Mouse (Mus musculus) ES-Bruce4 (cell line): ENCODE measurements around the gene Fads6. TPM values are rescaled to one million over a fixed set of nuclear protein-coding genes. Genes with fewer than 3 reads are reported as not detected.

Source experiments
- H3K27ac ChIP-seq: 2 replicates; pipeline ENCODE4 v1.5.1; 2012; ENCODE audit warnings: low read length, inconsistent platforms; ENCODE audit not compliant: insufficient read depth
- H3K27me3 ChIP-seq: 2 replicates; pipeline ENCODE4 v1.6.1; 2012; ENCODE audit warnings: mild to moderate bottlenecking, low read length, inconsistent platforms; ENCODE audit not compliant: control insufficient read depth, poor library complexity, insufficient read depth, severe bottlenecking
- H3K36me3 ChIP-seq: 2 replicates; pipeline ENCODE4 v1.6.1; 2012; ENCODE audit warnings: inconsistent platforms, mild to moderate bottlenecking, low read length, moderate library complexity; ENCODE audit not compliant: control insufficient read depth, poor library complexity, insufficient read depth, severe bottlenecking
- H3K4me1 ChIP-seq: one replicate; pipeline ENCODE4 v1.8.1; 2011; ENCODE audit warnings: low read length; ENCODE audit not compliant: control insufficient read depth, insufficient read depth
- H3K4me3 ChIP-seq: 2 replicates; pipeline ENCODE4 v1.5.1; 2011; ENCODE audit warnings: low read depth, mild to moderate bottlenecking, low read length
- H3K9ac ChIP-seq: 2 replicates; pipeline ENCODE4 v1.6.1; 2012; ENCODE audit warnings: low read depth, mild to moderate bottlenecking, inconsistent platforms; ENCODE audit not compliant: poor library complexity, severe bottlenecking
- H3K9me3 ChIP-seq: replicated peaks from 2 replicates; pipeline ENCODE4 v1.6.1; 2012; ENCODE audit warnings: mild to moderate bottlenecking, low read length, inconsistent platforms; ENCODE audit not compliant: control insufficient read depth, poor library complexity, insufficient read depth, severe bottlenecking
- CTCF ChIP-seq: IDR thresholded peaks from one replicate; pipeline ENCODE4 v1.8.1; 2011; ENCODE audit warnings: low read depth, low read length
- EP300 ChIP-seq: IDR thresholded peaks from 2 replicates; pipeline ENCODE4 v1.6.1; 2011; ENCODE audit warnings: low read depth, low read length; ENCODE audit not compliant: insufficient read depth
- POLR2A ChIP-seq: IDR thresholded peaks from one replicate; pipeline ENCODE4 v1.8.1; 2011; ENCODE audit warnings: low read length; ENCODE audit not compliant: insufficient read depth
- polyA plus RNA-seq: library from polyadenylated mRNA; stranded (reverse); fragments of >200 nt; gene quantifications from 2 replicates; pipeline ENCODE4 v1.2.4, GENCODE M21; 2011; ENCODE audit warnings: low read depth; ENCODE audit not compliant: missing spikeins, insufficient read depth, insufficient read length

Gene Fads6
- polyA plus RNA-seq, 1 experiment = 6.7 TPM

- Histone ChIP-seq H3K9me3 (no peaks in the 10 kb centered on the region), H3K27me3 (0 out of 2 replicates have a peak, but pooled peaks cover 3% of the 10 kb centered on the region), H3K27ac (no peak overlapping the region), H3K36me3 (no peaks in the 10 kb centered on the region), H3K4me3 (no peak overlapping the region), H3K4me1 (no peaks in the 10 kb centered on the region), H3K9ac (no peak overlapping the region)
- TF ChIP-seq EP300 = no peak
- TF ChIP-seq CTCF = no peak
- TF ChIP-seq POLR2A = no peak
Observed at GRCm38 (mm10) chr11:115337350-115337749, 39.9 kb upstream of the Fads6 start.

- no peak for TF ChIP-seq CTCF
- no peak for TF ChIP-seq EP300
- TF ChIP-seq POLR2A = no peak
- Histone ChIP-seq H3K36me3 (no peaks in the 10 kb centered on the region), H3K9ac (no peak overlapping the region), H3K4me3 (no peak overlapping the region), H3K27me3 (0 out of 2 replicates have a peak, but pooled peaks cover 3% of the 10 kb centered on the region), H3K27ac (no peak overlapping the region), H3K9me3 (no peaks in the 10 kb centered on the region), H3K4me1 (no peaks in the 10 kb centered on the region)
Observed at GRCm38 (mm10) chr11:115336115-115336514, 38.7 kb upstream of the Fads6 start.

- Histone ChIP-seq H3K4me3 (no peak overlapping the region), H3K27me3 (0 out of 2 replicates have a peak, but pooled peaks cover 3% of the 10 kb centered on the region), H3K9ac (no peak overlapping the region), H3K4me1 (no peaks in the 10 kb centered on the region), H3K27ac (no peak overlapping the region), H3K9me3 (no peaks in the 10 kb centered on the region), H3K36me3 (no peaks in the 10 kb centered on the region)
- no peak for TF ChIP-seq EP300
- no peak for TF ChIP-seq CTCF
- no peak for TF ChIP-seq POLR2A
Observed at GRCm38 (mm10) chr11:115335223-115335622, 37.8 kb upstream of the Fads6 start.

GRCm38 (mm10) chr11:115334531-115334930 is 37.1 kb upstream of the Fads6 start, which contains the start of gene Otop3:
Otop3 (plus strand) TSS chr11:115334731.
- Histone ChIP-seq H3K9me3 (no peaks in the 10 kb centered on the region), H3K4me1 (no peaks in the 10 kb centered on the region), H3K27ac (no peak within 1 kb of the TSS), H3K4me3 (no peak within 1 kb of the TSS), H3K36me3 (no peaks in the 10 kb centered on the region), H3K27me3 (0 out of 2 replicates have a peak, but pooled peaks cover 3% of the 10 kb centered on the region), H3K9ac (no peak within 1 kb of the TSS)
- TF ChIP-seq EP300 = no peak
- no peak for TF ChIP-seq POLR2A
- no peak for TF ChIP-seq CTCF

GRCm38 (mm10) chr11:115329339-115329738 is 31.9 kb upstream of the Fads6 start:
- Histone ChIP-seq H3K9ac (no peak overlapping the region), H3K36me3 (no peaks in the 10 kb centered on the region), H3K4me1 (no peaks in the 10 kb centered on the region), H3K27me3 (no peaks in the 10 kb centered on the region), H3K4me3 (no peak overlapping the region), H3K9me3 (no peaks in the 10 kb centered on the region), H3K27ac (no peak overlapping the region)
- TF ChIP-seq POLR2A (no peak), EP300 (no peak), CTCF (peak; percentile 65)

- Histone ChIP-seq H3K4me1 (no peaks in the 10 kb centered on the region), H3K9me3 (no peaks in the 10 kb centered on the region), H3K9ac (no peak overlapping the region), H3K4me3 (no peak overlapping the region), H3K36me3 (no peaks in the 10 kb centered on the region), H3K27ac (no peak overlapping the region), H3K27me3 (no peaks in the 10 kb centered on the region)
- no peak for TF ChIP-seq CTCF
Observed at GRCm38 (mm10) chr11:115326730-115327129, 29.3 kb upstream of the Fads6 start.
